Mouse (Mus musculus): Measurements from ENCODE around the gene Mrps9. TPM values are rescaled to one million over a fixed set of nuclear protein-coding genes. Genes with fewer than 3 reads are reported as not detected.
"Not testable (repeated sequence)": the region's sequence is repeated elsewhere in the genome, so short reads cannot be mapped to it uniquely, and the experiment has no call there.

Gene Mrps9
- polyA plus RNA-seq, 1 experiment from 2014 or later = 65.0 TPM

DNA sequence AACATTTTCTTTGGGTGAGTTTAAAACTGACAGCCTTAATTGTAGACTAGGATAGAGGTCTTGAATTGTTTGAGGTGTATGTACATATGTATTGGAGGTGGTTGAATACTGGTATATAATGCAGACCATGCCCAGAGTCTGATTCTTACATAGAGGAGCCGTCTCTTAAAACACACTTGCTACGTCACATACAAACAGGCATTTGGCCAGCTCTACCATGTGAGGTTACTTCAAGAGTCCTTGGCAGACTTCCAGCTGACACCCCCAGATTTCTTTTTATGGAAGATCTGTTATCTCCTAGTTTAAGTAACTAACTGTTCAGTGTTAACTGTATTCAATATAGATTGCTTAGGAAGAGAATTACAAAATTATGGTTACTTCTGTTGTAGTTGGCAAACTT, 23.1 kb downstream of the Mrps9 start:
- H3K36me3 ChIP-seq (ENCODE audit: insufficient read depth, low read length) = no peaks in the 10 kb centered on the region
- no peak overlapping the region for H3K4me3 ChIP-seq (ENCODE audit: low read length)
- ATAC-seq (ENCODE audit: low FRiP score, low TSS enrichment) = no peak
- no peak overlapping the region for H3K4me2 ChIP-seq (replicated peaks; ENCODE audit: low read depth, low read length)
- no peaks in the 10 kb centered on the region for H3K27me3 ChIP-seq (ENCODE audit: insufficient read depth, low read length)
- no peak overlapping the region for H3K27ac ChIP-seq (ENCODE audit: low read length)
- H3K9ac ChIP-seq (replicated peaks; ENCODE audit: low read length) = no peak overlapping the region
- no peaks in the 10 kb centered on the region for H3K9me3 ChIP-seq (ENCODE audit: low read length)
- 0 out of 2 replicates have a peak, but pooled peaks cover 3% of the 10 kb centered on the region for H3K4me1 ChIP-seq (ENCODE audit: insufficient read depth, low read length)
- 68% methylated on average over 2 of the region's 2 CpGs for WGBS

GRCm38 (mm10) chr1:42875271-42875670, 24.2 kb downstream of the Mrps9 start:
- Histone ChIP-seq H3K36me3 (ENCODE audit: insufficient read depth, low read length) (no peaks in the 10 kb centered on the region), H3K4me1 (ENCODE audit: insufficient read depth, low read length) (0 out of 2 replicates have a peak, but pooled peaks cover 3% of the 10 kb centered on the region), H3K27ac (ENCODE audit: low read length) (no peak overlapping the region), H3K9me3 (ENCODE audit: low read length) (no peaks in the 10 kb centered on the region), H3K27me3 (ENCODE audit: insufficient read depth, low read length) (no peaks in the 10 kb centered on the region), H3K4me3 (ENCODE audit: low read length) (no peak overlapping the region), H3K9ac (replicated peaks; ENCODE audit: low read length) (no peak overlapping the region), H3K4me2 (replicated peaks; ENCODE audit: low read depth, low read length) (no peak overlapping the region)
- 76% methylated on average over 5 of the region's 5 CpGs for WGBS
- no peak for ATAC-seq (ENCODE audit: low FRiP score, low TSS enrichment)

GRCm38 (mm10) chr1:42876463-42877093, 25.5 kb downstream of the Mrps9 start:
- Histone ChIP-seq H3K27ac (ENCODE audit: low read length) (no peak overlapping the region), H3K9me3 (ENCODE audit: low read length) (no peaks in the 10 kb centered on the region), H3K9ac (replicated peaks; ENCODE audit: low read length) (no peak overlapping the region), H3K27me3 (ENCODE audit: insufficient read depth, low read length) (no peaks in the 10 kb centered on the region), H3K4me1 (ENCODE audit: insufficient read depth, low read length) (0 out of 2 replicates have a peak, but pooled peaks cover 3% of the 10 kb centered on the region), H3K4me2 (replicated peaks; ENCODE audit: low read depth, low read length) (no peak overlapping the region), H3K36me3 (ENCODE audit: insufficient read depth, low read length) (no peaks in the 10 kb centered on the region), H3K4me3 (ENCODE audit: low read length) (no peak overlapping the region)
- no peak for ATAC-seq (ENCODE audit: low FRiP score, low TSS enrichment)
- WGBS = 79% methylated on average over 4 of the region's 4 CpGs

DNA sequence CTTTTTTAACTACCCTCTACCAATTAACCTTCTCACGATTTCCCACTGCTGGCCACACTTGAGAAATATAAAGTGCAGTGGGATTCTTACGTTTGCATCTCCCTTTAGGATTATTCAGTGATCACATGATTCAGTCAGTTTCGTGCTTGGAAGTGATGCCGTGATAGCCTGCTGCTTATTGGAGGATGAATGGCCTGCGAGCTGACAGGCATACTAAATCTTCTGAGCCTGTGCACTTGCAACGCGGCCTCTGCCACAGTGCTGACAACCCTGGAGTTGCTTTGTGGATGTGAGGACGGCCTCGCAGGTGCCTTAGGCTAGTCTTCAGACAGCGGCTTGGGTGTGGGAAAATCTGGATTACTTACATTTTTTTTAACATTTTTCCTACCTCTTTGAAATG, 26.2 kb downstream of the Mrps9 start:
- 46% methylated on average over 10 of the region's 10 CpGs for WGBS

DNA sequence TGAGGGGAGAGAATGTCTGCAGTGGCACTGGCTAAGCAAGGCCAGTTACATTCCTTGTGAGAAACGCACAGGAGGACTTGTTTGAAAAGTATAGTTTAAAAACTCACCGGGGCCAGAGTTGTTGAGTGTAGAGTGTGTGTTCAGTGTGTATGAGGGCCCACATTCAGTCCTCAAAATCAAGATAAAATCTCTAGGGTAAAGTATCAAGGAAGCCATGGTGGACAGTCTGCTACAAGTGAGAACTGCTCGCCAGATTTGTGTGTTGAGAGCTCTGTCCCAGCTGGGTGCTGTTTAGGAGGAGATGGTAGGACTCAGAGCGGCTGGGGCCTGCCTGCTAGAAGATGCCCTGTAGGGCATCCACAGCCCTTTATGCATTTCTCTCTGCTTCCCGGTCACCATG, 27.8 kb downstream of the Mrps9 start:
- WGBS = 93% methylated on average over 5 of the region's 5 CpGs
- Histone ChIP-seq H3K4me1 (ENCODE audit: insufficient read depth, low read length) (0 out of 2 replicates have a peak, but pooled peaks cover 3% of the 10 kb centered on the region), H3K4me2 (replicated peaks; ENCODE audit: low read depth, low read length) (no peak overlapping the region), H3K27ac (ENCODE audit: low read length) (no peak overlapping the region), H3K9ac (replicated peaks; ENCODE audit: low read length) (no peak overlapping the region), H3K36me3 (ENCODE audit: insufficient read depth, low read length) (no peaks in the 10 kb centered on the region), H3K27me3 (ENCODE audit: insufficient read depth, low read length) (no peaks in the 10 kb centered on the region), H3K4me3 (ENCODE audit: low read length) (no peak overlapping the region), H3K9me3 (ENCODE audit: low read length) (no peaks in the 10 kb centered on the region)
- no peak for ATAC-seq (ENCODE audit: low FRiP score, low TSS enrichment)

More for the DNA sequence above, 26.2 kb downstream of the Mrps9 start:
- Histone ChIP-seq H3K4me2 (replicated peaks; ENCODE audit: low read depth, low read length) (no peak overlapping the region), H3K9ac (replicated peaks; ENCODE audit: low read length) (no peak overlapping the region), H3K27ac (ENCODE audit: low read length) (no peak overlapping the region), H3K4me1 (ENCODE audit: insufficient read depth, low read length) (0 out of 2 replicates have a peak, but pooled peaks cover 3% of the 10 kb centered on the region), H3K27me3 (ENCODE audit: insufficient read depth, low read length) (no peaks in the 10 kb centered on the region), H3K9me3 (ENCODE audit: low read length) (no peaks in the 10 kb centered on the region), H3K4me3 (ENCODE audit: low read length) (no peak overlapping the region), H3K36me3 (ENCODE audit: insufficient read depth, low read length) (no peaks in the 10 kb centered on the region)
- no peak for ATAC-seq (ENCODE audit: low FRiP score, low TSS enrichment)

DNA sequence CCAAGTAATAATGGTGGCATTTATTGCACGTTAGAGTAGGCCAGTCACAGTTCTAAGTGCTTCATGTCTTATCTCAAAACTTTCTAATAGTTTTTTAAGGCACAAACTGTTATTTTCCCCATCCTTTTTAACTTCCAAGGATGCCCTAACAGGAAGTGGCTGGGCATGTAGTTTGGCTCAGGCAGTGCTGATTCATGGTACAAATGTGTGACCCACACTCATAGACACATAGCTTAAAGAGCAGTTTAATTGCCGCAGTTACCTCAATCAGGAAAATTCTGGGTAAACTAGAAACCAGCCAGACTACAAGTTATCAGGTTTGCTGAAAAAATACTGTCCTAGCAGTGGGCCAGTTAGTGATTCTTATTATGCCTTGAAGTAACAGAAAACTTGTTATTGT, 31.2 kb downstream of the Mrps9 start:
- H3K4me3 ChIP-seq (ENCODE audit: low read length) = no peak overlapping the region
- WGBS = 88% methylated on average over 2 of the region's 2 CpGs
- no peak for ATAC-seq (ENCODE audit: low FRiP score, low TSS enrichment)
- H3K4me1 ChIP-seq (ENCODE audit: insufficient read depth, low read length) = 0 out of 2 replicates have a peak, but pooled peaks cover 2% of the 10 kb centered on the region
- no peak overlapping the region for H3K9ac ChIP-seq (replicated peaks; ENCODE audit: low read length)
- no peak overlapping the region for H3K4me2 ChIP-seq (replicated peaks; ENCODE audit: low read depth, low read length)
- H3K9me3 ChIP-seq (ENCODE audit: low read length) = no peaks in the 10 kb centered on the region
- 0 out of 2 replicates have a peak, but pooled peaks cover 3% of the 10 kb centered on the region for H3K36me3 ChIP-seq (ENCODE audit: insufficient read depth, low read length)
- no peak overlapping the region for H3K27ac ChIP-seq (ENCODE audit: low read length)
- no peaks in the 10 kb centered on the region for H3K27me3 ChIP-seq (ENCODE audit: insufficient read depth, low read length)

DNA sequence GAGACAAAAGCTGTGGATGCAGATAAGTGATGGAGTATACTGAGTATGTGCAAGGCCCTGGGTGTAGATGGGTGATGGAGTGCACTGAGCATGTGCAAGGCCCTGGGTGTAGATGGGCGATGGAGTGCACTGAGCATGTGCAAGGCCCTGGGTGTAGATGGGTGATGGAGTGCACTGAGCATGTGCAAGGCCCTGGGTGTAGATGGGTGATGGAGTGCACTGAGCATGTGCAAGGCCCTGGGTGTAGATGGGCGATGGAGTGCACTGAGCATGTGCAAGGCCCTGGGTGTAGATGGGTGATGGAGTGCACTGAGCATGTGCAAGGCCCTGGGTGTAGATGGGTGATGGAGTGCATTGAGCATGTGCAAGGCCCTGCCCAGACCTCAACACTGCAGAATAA, 32.4 kb downstream of the Mrps9 start:
- not testable (repeated sequence) for H3K4me2 ChIP-seq (replicated peaks; ENCODE audit: low read depth, low read length); H3K36me3 ChIP-seq (ENCODE audit: insufficient read depth, low read length); H3K4me3 ChIP-seq (ENCODE audit: low read length); H3K9me3 ChIP-seq (ENCODE audit: low read length); H3K4me1 ChIP-seq (ENCODE audit: insufficient read depth, low read length); H3K27me3 ChIP-seq (ENCODE audit: insufficient read depth, low read length); H3K9ac ChIP-seq (replicated peaks; ENCODE audit: low read length); ATAC-seq (ENCODE audit: low FRiP score, low TSS enrichment); H3K27ac ChIP-seq (ENCODE audit: low read length)
- 100% methylated on average over 1 of the region's 2 CpGs for WGBS

- 90% methylated on average over 11 of the region's 11 CpGs for WGBS
- H3K4me3 ChIP-seq (ENCODE audit: low read length) = no peak overlapping the region
- no peak overlapping the region for H3K27ac ChIP-seq (ENCODE audit: low read length)
These were observed 36.8 kb downstream of the Mrps9 start for GRCm38 (mm10) chr1:42887835-42888234.

DNA sequence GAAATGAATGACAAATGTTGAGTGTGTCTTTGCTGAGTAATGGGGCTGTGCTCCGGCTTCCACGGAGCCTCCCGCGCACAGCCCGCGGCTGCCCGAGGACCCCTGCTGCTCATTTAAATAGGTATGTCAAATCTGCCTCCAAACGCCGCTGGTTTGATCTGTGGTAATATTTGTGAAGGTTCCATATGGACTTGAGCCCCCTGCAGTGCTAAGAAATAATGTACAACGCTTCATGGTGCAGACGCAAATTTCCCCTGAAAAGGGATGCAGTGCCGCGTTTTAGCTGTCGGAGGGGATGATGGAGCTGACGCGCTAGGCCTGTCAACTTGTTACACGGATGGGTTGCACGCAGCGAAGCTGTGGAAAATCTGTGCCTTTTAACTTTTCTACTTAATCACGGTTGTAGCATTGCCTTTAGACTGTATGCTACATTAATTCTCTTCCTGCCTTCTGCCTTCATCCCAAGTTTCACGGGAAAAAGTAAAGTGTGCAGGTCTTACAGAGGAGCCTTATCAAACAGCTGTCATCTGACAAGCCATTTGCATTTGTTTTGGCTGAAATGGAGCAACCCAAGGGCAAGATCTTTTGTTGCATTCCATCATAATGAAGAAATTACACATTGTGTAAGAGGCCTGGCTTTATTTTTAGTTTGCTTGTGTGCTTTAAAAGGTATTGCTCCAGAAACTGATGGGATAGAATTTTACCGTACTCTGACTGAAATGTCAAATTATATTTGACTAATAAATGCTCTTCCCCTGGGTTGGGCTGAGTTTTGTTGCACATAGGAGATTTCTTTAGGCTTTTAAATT, 37.7 kb downstream of the Mrps9 start:
- Histone ChIP-seq H3K9ac (replicated peaks; ENCODE audit: low read length) (no peak overlapping the region), H3K27me3 (ENCODE audit: insufficient read depth, low read length) (no peaks in the 10 kb centered on the region), H3K4me2 (replicated peaks; ENCODE audit: low read depth, low read length) (no peak overlapping the region), H3K9me3 (ENCODE audit: low read length) (no peaks in the 10 kb centered on the region), H3K27ac (ENCODE audit: low read length) (no peak overlapping the region), H3K4me3 (ENCODE audit: low read length) (no peak overlapping the region), H3K4me1 (ENCODE audit: insufficient read depth, low read length) (peaks cover 15% of the 10 kb centered on the region), H3K36me3 (ENCODE audit: insufficient read depth, low read length) (peaks cover 6% of the 10 kb centered on the region; the same call in 1 of the 2 replicates)
- WGBS = 37% methylated on average over 22 of the region's 22 CpGs
- ATAC-seq (ENCODE audit: low FRiP score, low TSS enrichment) = no peak

More at GRCm38 (mm10) chr1:42887835-42888234, 36.8 kb downstream of the Mrps9 start:
- Histone ChIP-seq H3K9ac (replicated peaks; ENCODE audit: low read length) (no peak overlapping the region), H3K36me3 (ENCODE audit: insufficient read depth, low read length) (peaks cover 6% of the 10 kb centered on the region; the same call in 1 of the 2 replicates), H3K4me2 (replicated peaks; ENCODE audit: low read depth, low read length) (no peak overlapping the region), H3K9me3 (ENCODE audit: low read length) (no peaks in the 10 kb centered on the region), H3K27me3 (ENCODE audit: insufficient read depth, low read length) (no peaks in the 10 kb centered on the region), H3K4me1 (ENCODE audit: insufficient read depth, low read length) (peaks cover 15% of the 10 kb centered on the region)
- no peak for ATAC-seq (ENCODE audit: low FRiP score, low TSS enrichment)
